Mouse (Mus musculus) lung, embryonic 16.5 days (tissue): Measurements from ENCODE around the gene Myo15. TPM values are rescaled to one million over a fixed set of nuclear protein-coding genes. Genes with fewer than 3 reads are reported as not detected.
A peak's percentile ranks its signal among the peaks of the same experiment; 100 is the strongest.

Experiments
- ATAC-seq: fragments of 200-750 bp; cut with Nextera tagmentation; 2 replicates; pipeline ENCODE4 v1.8.0; 2017; ENCODE audit warnings: low read depth, mild to moderate bottlenecking, moderate library complexity
- H3K27ac ChIP-seq: fragments of 300-500 bp; sonication (generic); 2 replicates; pipeline ENCODE4 v1.5.1; 2014; ENCODE audit warnings: mild to moderate bottlenecking, control low read depth, low read length
- H3K27me3 ChIP-seq: fragments of 300-500 bp; sonication (generic); 2 replicates; pipeline ENCODE4 v1.6.1; 2014; ENCODE audit warnings: low read depth, low read length, mixed read lengths; ENCODE audit not compliant: control insufficient read depth, insufficient read depth
- H3K36me3 ChIP-seq: fragments of 300-500 bp; sonication (generic); 2 replicates; pipeline ENCODE4 v1.6.1; 2014; ENCODE audit warnings: low read length; ENCODE audit not compliant: control insufficient read depth, insufficient read depth
- H3K4me1 ChIP-seq: fragments of 300-500 bp; sonication (generic); replicated peaks from 2 replicates; pipeline ENCODE4 v1.6.1; 2014; ENCODE audit warnings: low read length, mixed read lengths; ENCODE audit not compliant: control insufficient read depth, insufficient read depth
- H3K4me2 ChIP-seq: fragments of 300-500 bp; sonication (generic); 2 replicates; pipeline ENCODE4 v1.6.1; 2014; ENCODE audit warnings: low read depth, low read length, control low read depth
- H3K4me3 ChIP-seq: fragments of 300-500 bp; sonication (generic); 2 replicates; pipeline ENCODE4 v1.5.1; 2014; ENCODE audit warnings: mild to moderate bottlenecking, low read length, control low read depth
- H3K9ac ChIP-seq: fragments of 300-500 bp; sonication (generic); 2 replicates; pipeline ENCODE4 v1.6.1; 2014; ENCODE audit warnings: low read length, control low read depth
- H3K9me3 ChIP-seq: fragments of 300-500 bp; sonication (generic); 2 replicates; pipeline ENCODE4 v1.6.1; 2016; ENCODE audit warnings: low read length; ENCODE audit not compliant: control insufficient read depth
- WGBS: fragments of 180-500 bp; shearing (Covaris S2); extraction: QIAGEN DNeasy Blood & Tissue Kit; methylation state at CpG from one replicate; pipeline ENCODE4 v1.1.7; 2014; 5-methylcytosine and 5-hydroxymethylcytosine counted together
- polyA plus RNA-seq: library from polyadenylated mRNA; unstranded; fragments of >200 nt; fragmentation: Nextera tagmentation; extraction: Ambion mirVana; gene quantifications from 2 replicates; pipeline ENCODE4 v1.2.1, GENCODE M21; 2015

The Myo15 gene
- polyA plus RNA-seq, 1 experiment from 2014 or later = 0.05 TPM

DNA sequence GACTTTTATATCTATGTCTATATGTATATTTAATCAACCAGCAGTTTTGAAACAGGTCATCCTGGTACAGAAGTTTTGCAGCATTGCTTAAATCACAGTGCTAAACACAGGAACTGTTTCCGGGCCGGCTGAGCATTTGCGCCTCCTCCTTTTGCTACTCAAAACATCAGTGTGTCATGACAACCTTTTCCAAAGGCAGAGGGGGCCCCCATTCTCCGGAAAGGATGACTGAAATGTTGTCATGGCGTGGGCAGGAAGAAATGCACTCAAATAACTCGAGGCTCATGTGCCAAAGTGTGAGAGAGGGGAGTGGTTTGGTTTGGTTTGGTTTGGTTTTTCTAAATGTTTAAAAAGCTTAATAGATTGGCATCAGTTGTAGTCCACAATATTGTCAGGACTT is 26.2 kb upstream of the Myo15 start:
- Histone ChIP-seq H3K27ac (no peak overlapping the region), H3K4me1 (no peaks in the 10 kb centered on the region), H3K27me3 (no peaks in the 10 kb centered on the region), H3K36me3 (peaks cover 13% of the 10 kb centered on the region), H3K4me3 (no peak overlapping the region), H3K9ac (no peak overlapping the region), H3K4me2 (no peak overlapping the region), H3K9me3 (no peaks in the 10 kb centered on the region)
- no peak for ATAC-seq
- WGBS = 83% methylated on average over 6 of the region's 6 CpGs

DNA sequence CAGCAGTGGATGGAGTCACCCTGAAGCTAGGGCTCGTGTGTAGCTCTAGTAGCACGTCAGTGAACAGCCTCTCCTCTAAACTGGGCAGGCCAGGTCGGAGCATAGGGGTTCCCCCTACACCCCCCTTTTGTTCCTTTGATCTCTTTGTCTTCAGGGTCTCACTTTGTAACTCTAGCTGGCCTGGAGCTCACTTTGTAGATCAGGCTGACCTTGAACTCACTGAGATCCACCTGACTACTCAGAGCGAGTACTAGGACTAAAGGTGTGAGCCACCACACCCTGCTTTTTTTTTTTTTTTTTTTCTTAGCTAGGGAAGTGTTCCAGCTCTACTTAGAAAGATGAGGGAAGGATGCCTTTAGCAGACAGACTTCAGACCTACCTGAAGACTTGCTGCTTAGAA is 25.1 kb upstream of the Myo15 start:
- Histone ChIP-seq H3K4me3 (no peak overlapping the region), H3K9me3 (no peaks in the 10 kb centered on the region), H3K4me1 (no peaks in the 10 kb centered on the region), H3K4me2 (no peak overlapping the region), H3K36me3 (peaks cover 10% of the 10 kb centered on the region), H3K27ac (no peak overlapping the region), H3K27me3 (no peaks in the 10 kb centered on the region), H3K9ac (no peak overlapping the region)
- 83% methylated on average over 4 of the region's 4 CpGs for WGBS
- ATAC-seq = no peak

DNA sequence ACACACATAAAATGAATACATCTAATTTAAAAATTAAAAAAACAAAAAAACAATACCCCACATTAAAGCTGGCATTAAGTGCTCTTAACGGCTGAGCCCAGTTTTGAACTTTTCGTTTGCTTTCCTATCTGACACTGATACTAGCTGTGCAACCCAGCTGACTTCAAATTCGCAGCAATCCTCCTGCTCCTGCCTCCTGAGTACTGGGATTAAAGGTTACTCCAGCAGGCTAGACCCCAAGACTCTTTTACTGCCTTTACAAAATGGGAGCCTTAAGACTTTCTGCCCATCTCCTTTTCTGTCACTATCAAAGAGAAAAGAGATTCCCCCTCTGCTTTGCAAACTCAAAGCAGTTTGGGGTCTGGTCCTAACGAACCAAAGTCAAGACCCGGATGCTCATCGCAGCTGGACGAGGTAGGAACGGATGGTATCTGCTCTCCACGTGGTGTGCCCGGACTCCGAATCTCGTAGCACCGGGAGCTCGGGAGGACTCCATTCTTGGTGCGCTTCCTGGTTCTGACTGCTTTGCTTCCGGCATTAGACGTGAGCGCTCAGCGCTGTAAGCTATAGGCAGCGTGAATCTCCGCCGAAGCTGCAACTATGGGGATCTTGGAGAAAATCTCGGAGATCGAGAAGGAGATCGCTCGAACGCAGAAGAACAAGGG is 14.9 kb upstream of the Myo15 start, which contains the start of gene Drg2:
Gene Drg2 (plus strand): TSS at position 512 of the 665 bp plus-strand sequence.
- H3K4me2 ChIP-seq = peak within 1 kb of the TSS; percentile 87
- 4% methylated on average over 27 of the region's 27 CpGs for WGBS
- H3K9ac ChIP-seq = peak within 1 kb of the TSS; percentile 85
- H3K9me3 ChIP-seq = no peaks in the 10 kb centered on the region
- H3K4me1 ChIP-seq = peaks cover 8% of the 10 kb centered on the region
- peak; percentile 92 for ATAC-seq
- peak within 1 kb of the TSS; percentile 85 for H3K4me3 ChIP-seq
- no peaks in the 10 kb centered on the region for H3K27me3 ChIP-seq
- H3K27ac ChIP-seq = peak within 1 kb of the TSS; percentile 63
- peaks cover 10% of the 10 kb centered on the region for H3K36me3 ChIP-seq

DNA sequence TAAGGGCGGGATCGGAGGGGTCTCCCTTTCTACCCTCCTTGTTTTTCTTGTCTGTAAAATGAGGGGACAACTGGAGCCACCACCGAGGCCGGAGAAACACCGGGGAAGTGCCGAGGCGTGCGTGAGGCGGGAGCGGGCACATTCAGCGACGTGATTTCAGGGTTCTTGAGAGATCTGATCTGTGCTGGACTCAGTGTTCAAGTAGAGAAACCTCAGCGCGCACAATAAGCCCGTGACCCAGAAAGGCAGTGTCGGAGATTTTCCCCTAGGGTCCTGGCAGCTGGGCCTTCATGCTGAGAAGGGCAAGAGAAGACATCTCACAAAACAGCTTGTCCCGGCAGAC is 14.4 kb upstream of the Myo15 start:
- peak overlapping the region; percentile 63 for H3K27ac ChIP-seq
- H3K27me3 ChIP-seq = no peaks in the 10 kb centered on the region
- H3K4me3 ChIP-seq = peak overlapping the region; percentile 85
- H3K4me1 ChIP-seq = peaks cover 8% of the 10 kb centered on the region
- H3K4me2 ChIP-seq = peak overlapping the region; percentile 87
- H3K9ac ChIP-seq = peak overlapping the region; percentile 85
- under 1% methylated on average over 17 of the region's 17 CpGs for WGBS
- peak; percentile 53 for ATAC-seq
- no peaks in the 10 kb centered on the region for H3K9me3 ChIP-seq
- H3K36me3 ChIP-seq = peaks cover 14% of the 10 kb centered on the region

DNA sequence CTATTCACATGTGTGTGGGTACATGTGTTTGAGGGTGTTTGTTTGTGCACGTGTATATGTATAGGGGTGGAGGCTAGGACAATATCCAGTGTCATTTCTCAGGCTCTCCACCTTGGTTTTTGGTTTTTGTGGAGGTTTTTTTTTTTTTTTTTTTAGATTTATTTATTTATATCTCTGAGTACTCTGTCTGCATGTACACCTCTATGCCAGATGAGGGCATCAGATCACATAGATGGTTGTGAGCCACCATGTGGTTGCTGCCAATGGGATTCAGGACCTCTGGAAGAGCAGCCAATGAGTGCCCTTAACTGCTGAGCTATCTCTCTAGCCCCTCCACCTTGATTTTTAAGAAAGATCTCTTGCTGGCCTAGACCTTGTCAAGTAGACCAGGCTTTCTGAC is 11.2 kb upstream of the Myo15 start:
- Histone ChIP-seq H3K9ac (no peak overlapping the region), H3K27me3 (no peaks in the 10 kb centered on the region), H3K4me3 (no peak overlapping the region), H3K36me3 (peaks cover 38% of the 10 kb centered on the region), H3K4me1 (peaks cover 8% of the 10 kb centered on the region), H3K27ac (no peak overlapping the region), H3K4me2 (no peak overlapping the region), H3K9me3 (no peaks in the 10 kb centered on the region)
- WGBS = 91% methylated on average over 1 of the region's 1 CpGs
- ATAC-seq = no peak

DNA sequence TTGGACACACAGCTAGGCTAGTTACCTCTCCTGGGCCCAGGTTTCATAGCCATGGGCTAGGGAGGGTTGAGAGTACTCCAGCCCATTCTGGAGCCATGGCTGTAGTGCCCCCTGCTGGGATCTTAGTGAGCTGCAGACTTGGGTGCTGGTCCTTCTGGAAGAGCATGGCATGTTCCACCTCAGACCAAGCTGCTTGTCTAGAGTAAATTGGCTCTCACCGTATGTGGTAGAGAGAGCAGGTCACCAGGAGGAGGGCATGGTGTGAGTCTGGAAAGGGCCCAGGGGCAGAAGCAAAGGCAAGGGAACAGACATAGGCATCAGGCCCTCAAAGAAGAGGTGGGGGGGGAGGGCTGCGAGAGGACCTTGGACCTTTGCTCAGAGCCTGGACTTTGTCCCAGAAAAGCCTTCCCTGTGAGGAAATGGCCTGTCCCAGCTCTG is 3.2 kb upstream of the Myo15 start:
- Histone ChIP-seq H3K9me3 (no peaks in the 10 kb centered on the region), H3K4me3 (no peak overlapping the region), H3K27ac (no peak overlapping the region), H3K4me1 (no peaks in the 10 kb centered on the region), H3K4me2 (no peak overlapping the region), H3K27me3 (no peaks in the 10 kb centered on the region), H3K36me3 (peaks cover 55% of the 10 kb centered on the region), H3K9ac (no peak overlapping the region)
- ATAC-seq = no peak
- WGBS = 86% methylated on average over 2 of the region's 2 CpGs

DNA sequence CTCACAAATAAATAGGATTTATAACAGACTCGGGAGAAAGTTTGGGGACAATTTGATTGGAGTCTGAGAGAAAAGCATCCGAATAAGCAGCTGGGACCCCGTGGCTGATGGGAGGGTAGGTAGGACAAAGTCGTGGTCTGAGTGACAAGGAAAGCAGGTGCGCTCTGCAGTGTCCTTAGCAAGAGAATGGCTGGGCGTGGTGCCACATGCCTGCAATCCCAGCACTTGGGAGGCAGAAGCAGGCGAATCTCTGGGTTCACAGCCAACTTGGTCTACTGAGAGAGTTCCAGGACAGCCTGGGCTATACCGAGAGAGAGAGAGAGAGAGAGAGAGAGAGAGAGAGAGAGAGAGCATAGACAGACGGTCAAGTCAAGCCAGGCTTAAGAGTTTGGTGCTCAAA is 1.6 kb downstream of the Myo15 start:
- Histone ChIP-seq H3K4me2 (no peak overlapping the region), H3K27ac (no peak overlapping the region), H3K4me3 (no peak overlapping the region), H3K4me1 (no peaks in the 10 kb centered on the region), H3K9ac (no peak overlapping the region), H3K9me3 (no peaks in the 10 kb centered on the region), H3K27me3 (no peaks in the 10 kb centered on the region), H3K36me3 (peaks cover 17% of the 10 kb centered on the region)
- WGBS = 83% methylated on average over 9 of the region's 9 CpGs
- no peak for ATAC-seq

DNA sequence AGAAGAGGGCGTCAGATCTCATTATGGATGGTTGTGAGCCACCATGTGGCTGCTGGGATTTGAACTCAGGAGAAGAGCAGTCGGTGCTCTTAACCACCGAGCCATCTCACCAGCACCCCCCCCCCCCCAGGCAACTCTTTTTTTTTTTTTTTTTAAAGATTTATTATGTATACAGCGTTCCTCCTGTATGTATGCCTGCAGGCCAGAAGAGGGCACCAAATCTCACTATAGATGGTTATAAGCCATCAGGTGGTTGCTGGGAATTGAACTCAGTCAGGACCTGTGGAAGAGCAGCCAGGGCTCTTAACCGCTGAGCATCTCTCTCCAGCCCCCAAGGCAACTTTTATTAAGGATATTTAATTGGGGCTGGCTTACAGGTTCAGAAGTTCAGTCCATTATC is 5.4 kb downstream of the Myo15 start:
- ATAC-seq = no peak

DNA sequence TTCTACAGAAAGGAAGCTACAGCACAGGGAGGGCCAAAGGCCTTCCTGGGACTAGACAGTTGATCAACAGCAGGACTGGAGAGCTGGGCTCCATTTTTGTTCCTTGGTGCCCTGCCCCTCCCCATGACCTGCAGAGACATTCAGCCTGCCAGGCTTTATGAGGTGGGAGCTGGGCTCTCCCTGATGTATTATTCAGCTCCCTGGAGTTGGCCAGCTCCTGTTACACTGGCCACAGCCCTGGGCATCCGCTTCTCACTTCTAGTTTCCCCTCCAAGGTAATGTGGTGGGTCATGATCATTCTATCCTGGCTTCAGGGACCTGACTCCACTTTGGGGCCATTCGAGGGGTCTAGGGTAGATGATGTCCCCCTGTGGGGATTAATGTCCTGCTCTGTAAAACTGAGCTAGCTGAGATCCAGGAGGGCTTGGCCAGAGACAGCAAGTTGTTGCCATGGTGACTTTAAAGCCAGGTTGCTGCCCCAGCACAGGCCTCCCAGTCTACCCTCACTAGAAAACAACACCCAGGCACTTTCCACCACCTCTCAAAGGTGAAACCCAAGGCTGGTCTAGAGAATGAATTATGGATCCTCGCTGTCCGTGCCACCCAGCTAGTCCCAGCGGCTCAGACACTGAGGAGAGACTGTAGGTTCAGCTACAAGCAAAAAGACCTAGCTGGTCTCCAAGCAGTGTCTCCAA is 6.7 kb downstream of the Myo15 start:
- H3K4me3 ChIP-seq = no peak overlapping the region
- no peak overlapping the region for H3K9ac ChIP-seq
- H3K9me3 ChIP-seq = no peaks in the 10 kb centered on the region
- H3K27me3 ChIP-seq = no peaks in the 10 kb centered on the region
- H3K36me3 ChIP-seq = no peaks in the 10 kb centered on the region
- no peak for ATAC-seq
- no peak overlapping the region for H3K27ac ChIP-seq
- 74% methylated on average over 5 of the region's 5 CpGs for WGBS
- H3K4me2 ChIP-seq = no peak overlapping the region
- no peaks in the 10 kb centered on the region for H3K4me1 ChIP-seq

More for the DNA sequence above, 5.4 kb downstream of the Myo15 start:
- 75% methylated on average over 5 of the region's 5 CpGs for WGBS
- no peaks in the 10 kb centered on the region for H3K4me1 ChIP-seq
- no peaks in the 10 kb centered on the region for H3K9me3 ChIP-seq
- no peaks in the 10 kb centered on the region for H3K27me3 ChIP-seq
- no peaks in the 10 kb centered on the region for H3K36me3 ChIP-seq
- H3K4me2 ChIP-seq = no peak overlapping the region
- H3K27ac ChIP-seq = no peak overlapping the region
- H3K9ac ChIP-seq = no peak overlapping the region
- no peak overlapping the region for H3K4me3 ChIP-seq
